Mouse (Mus musculus) brain, embryonic 14.5 days (tissue): ENCODE results near the gene Gm156. TPM values are rescaled to one million over a fixed set of nuclear protein-coding genes. Genes with fewer than 3 reads are reported as not detected.
"Not testable (repeated sequence)": the region's sequence is repeated elsewhere in the genome, so short reads cannot be mapped to it uniquely, and the experiment has no call there.

Experiments used
- DNase-seq: peaks from one replicate; pipeline ENCODE4 v3.0.0-alpha.2; 2011; ENCODE audit warnings: low read depth
- CTCF ChIP-seq: fragments of 200-500 bp; IDR thresholded peaks from 2 replicates; pipeline ENCODE4 v1.5.1; 2012; ENCODE audit warnings: inconsistent platforms, mild to moderate bottlenecking, moderate library complexity, borderline replicate concordance; ENCODE audit not compliant: insufficient read depth, insufficient read length; ENCODE audit errors: extremely low read depth
- POLR2A ChIP-seq: fragments of 200-500 bp; IDR thresholded peaks from 2 replicates; pipeline ENCODE4 v1.6.1; 2012; ENCODE audit warnings: mild to moderate bottlenecking, inconsistent platforms, borderline replicate concordance; ENCODE audit not compliant: poor library complexity, insufficient read depth, insufficient read length, severe bottlenecking; ENCODE audit errors: extremely low read depth
- polyA plus RNA-seq: library from polyadenylated mRNA; depleted of rRNA; stranded (reverse); fragments of >200 nt; gene quantifications from 2 replicates; pipeline ENCODE4 v1.2.3, GENCODE M21; 2012; rRNA removed

The Gm156 gene
- polyA plus RNA-seq, result not detected in 2 replicates

- DNase-seq, result not testable (repeated sequence)
Measured at GRCm38 (mm10) chr6:129784170-129784569, at the start of gene Gm156. TSS of gene Gm156 (minus strand) at chr6:129784270.

DNA sequence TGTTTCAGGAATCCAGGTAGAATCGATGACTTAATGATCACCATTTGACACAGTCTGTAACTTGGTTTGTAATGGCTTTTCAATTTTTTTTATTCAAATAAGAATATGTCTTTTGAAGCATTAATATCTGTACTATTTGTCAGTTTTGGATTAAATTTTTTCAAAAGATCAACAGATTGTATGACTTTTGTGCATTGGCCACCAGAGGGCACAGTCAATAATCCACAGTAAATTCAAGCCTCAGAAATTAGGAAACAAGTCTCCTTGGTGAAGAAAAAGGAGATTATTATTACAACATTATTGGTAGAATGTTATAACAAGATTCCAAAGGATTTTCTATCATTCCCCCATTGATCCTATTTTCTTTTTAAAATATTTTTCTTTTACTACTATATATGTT, 41.5 kb upstream of the Gm156 start:
- TF ChIP-seq CTCF (no peak), POLR2A (no peak)
- no peak for DNase-seq

DNA sequence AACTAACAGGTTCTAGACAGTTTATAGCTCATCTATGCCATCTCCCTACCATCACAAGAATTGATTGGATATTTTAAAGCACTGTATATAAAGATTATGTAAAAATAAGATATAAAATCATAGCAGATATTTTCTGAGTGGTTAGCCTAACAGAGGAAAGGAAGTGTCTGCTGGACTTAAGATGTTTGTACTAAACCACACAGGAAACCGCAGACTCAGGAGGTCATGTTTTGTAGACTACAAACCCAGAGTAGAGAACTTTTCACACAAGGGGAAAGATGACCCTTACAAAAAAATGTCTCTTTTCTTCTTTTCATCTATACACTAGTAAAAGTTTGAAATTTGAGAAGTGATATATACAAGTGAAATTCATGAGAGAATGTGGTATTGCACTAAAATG, 39.9 kb upstream of the Gm156 start:
- no peak for TF ChIP-seq CTCF
- DNase-seq, result no peak

- no peak for TF ChIP-seq CTCF
- no peak for TF ChIP-seq POLR2A
Measured at GRCm38 (mm10) chr6:129817731-129818130, 33.7 kb upstream of the Gm156 start.

GRCm38 (mm10) chr6:129747654-129748032, 36.4 kb downstream of the Gm156 start:
- TF ChIP-seq CTCF (no peak), POLR2A (no peak)
- DNase-seq, result no peak

More at GRCm38 (mm10) chr6:129817731-129818130, 33.7 kb upstream of the Gm156 start:
- no peak for DNase-seq

GRCm38 (mm10) chr6:129747016-129747653, 36.9 kb downstream of the Gm156 start:
- no peak for TF ChIP-seq POLR2A
- no peak for TF ChIP-seq CTCF

GRCm38 (mm10) chr6:129746151-129746550, 37.9 kb downstream of the Gm156 start:
- no peak for TF ChIP-seq POLR2A
- no peak for TF ChIP-seq CTCF
- no peak for DNase-seq

More at GRCm38 (mm10) chr6:129747016-129747653, 36.9 kb downstream of the Gm156 start:
- no peak for DNase-seq

- DNase-seq, result no peak
- TF ChIP-seq POLR2A, result no peak
- TF ChIP-seq CTCF, result no peak
Measured at GRCm38 (mm10) chr6:129740069-129740721, 43.9 kb downstream of the Gm156 start, which contains the start of gene Klri2. TSS of gene Klri2 (minus strand) at chr6:129740484.

DNA sequence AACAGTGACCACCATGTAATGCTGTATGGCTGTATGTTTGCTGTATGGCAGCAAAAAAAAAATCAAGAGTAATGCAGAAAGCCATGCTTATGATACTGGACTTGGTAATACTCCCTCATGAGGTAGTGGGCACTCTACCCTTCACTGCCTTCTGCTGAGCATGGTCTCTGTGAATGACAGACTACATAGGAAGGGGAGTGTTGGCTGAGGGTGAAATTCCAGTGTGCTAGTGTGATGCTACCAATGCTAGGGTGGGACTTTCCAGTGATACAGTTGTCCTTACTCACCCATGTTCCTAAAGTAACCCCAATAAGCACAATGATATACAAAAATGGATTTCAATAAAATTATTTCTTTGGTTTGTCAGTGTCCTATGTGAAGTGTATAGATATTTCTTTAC, 47.7 kb downstream of the Gm156 start:
- TF ChIP-seq CTCF (no peak), POLR2A (no peak)
- no peak for DNase-seq

DNA sequence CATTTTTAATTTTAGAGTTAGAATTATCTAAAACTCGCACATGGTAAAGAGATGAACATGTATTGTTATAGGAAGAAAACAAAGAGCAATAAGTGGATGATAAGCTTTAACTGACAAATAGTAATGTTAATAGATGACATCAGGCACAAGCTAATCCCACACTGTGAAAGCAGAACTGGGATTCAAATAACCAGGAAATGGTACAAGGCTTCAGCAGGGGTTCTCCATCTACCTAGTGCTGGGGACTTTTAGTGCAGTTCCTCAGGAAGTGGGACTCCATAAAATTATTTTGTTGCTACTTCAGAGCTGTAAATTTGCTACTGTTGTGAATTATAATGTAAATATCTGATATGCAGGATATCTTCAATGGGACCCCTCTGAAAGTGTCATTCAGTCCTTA, 56.8 kb downstream of the Gm156 start:
- no peak for DNase-seq
- no peak for TF ChIP-seq POLR2A
- TF ChIP-seq CTCF, result no peak

DNA sequence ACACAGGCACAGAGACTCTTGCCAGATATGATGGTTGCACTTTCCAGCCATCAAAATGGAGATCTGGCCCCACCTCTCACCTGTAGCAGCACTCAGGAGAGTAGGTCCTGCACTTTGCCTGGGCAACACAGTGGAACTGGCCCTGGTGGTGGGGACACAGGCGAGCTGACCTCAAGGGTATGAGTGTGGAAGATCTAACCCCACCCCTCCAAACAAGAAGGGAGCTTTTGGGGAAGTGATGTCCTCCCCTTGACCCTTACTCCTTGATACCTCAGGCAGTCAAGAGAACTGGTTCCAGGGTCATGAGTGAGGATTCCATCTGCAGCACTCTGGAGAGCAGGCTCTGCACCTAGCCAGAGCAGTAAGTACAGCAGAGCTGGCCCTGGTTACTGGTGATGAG, 62.7 kb downstream of the Gm156 start:
- DNase-seq, result no peak
- TF ChIP-seq POLR2A (no peak), CTCF (no peak)

DNA sequence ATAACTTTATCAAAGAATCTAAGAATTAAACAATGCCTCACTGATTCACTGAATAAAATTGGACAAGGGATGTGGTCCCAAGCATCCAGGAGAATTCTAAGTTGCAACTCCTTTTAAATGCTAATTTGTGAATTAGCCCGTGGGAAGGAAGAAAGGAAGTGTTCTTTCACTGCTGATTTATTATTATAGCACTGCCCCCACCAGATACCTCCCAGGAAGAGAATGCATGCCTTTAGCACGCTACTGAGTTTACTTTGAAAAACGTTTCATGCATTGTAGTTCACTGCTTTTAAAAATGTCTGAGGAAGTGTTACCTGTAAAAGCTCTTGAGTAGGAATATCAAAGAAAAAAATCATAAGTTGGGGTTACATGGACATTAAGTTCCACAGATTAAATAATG, 63.6 kb downstream of the Gm156 start:
- peak; percentile 5 for DNase-seq
- TF ChIP-seq POLR2A (no peak), CTCF (no peak)

DNA sequence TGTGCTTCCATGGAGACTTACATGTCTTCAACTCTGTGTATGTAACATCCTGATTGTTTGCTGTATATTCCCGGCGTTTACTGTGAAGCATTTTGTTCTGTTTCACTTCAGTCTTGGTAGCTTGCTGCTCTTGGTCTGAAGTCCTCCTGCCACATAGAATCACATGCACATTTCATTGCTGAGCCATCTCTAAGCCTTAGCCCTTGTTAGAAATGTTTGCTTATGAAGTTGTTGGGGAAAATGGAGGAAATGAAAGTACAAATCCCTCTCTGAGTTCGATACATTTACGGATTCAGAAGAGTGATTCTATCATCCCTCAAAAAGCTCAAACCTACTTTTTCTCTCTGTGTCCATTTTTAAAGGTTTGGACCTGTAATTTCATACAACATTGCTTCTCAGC, 67.0 kb downstream of the Gm156 start, which contains the start of gene Klri1:
Gene Klri1, minus strand, starts transcription at position 101 of the 400 bp plus-strand sequence.
- TF ChIP-seq CTCF (no peak), POLR2A (no peak)
- no peak for DNase-seq

Other genes with a start within 250 kb of the Gm156 start
- gene Klre1, start 206.4 kb downstream of the Gm156 start, polyA plus RNA-seq, result 0.08 and 0.11 TPM in 2 replicates
- 0.18 TPM in 1 of 2 replicates, not detected in the other for gene Klrd1, start 192.5 kb downstream of the Gm156 start, polyA plus RNA-seq
- 0.01 TPM in 1 of 2 replicates, not detected in the other for gene Klrk1, start 160.4 kb downstream of the Gm156 start, polyA plus RNA-seq
- gene Klrc3, start 140.9 kb downstream of the Gm156 start, polyA plus RNA-seq, result not detected in 2 replicates
- gene Klrc2, start 123.6 kb downstream of the Gm156 start, polyA plus RNA-seq, result not detected in 2 replicates
- not detected in 2 replicates for gene Klrc1, start 105.3 kb downstream of the Gm156 start, polyA plus RNA-seq
- gene Klri1, start 67.1 kb downstream of the Gm156 start, polyA plus RNA-seq, result not detected in 2 replicates
- not detected in 2 replicates for gene Klri2, start 43.8 kb downstream of the Gm156 start, polyA plus RNA-seq
- gene Gm17631, start 78.4 kb upstream of the Gm156 start, polyA plus RNA-seq, result not detected in 2 replicates
- gene Klra17, start 92.4 kb upstream of the Gm156 start, polyA plus RNA-seq, result not detected in 2 replicates
- gene Klra5, start 133.4 kb upstream of the Gm156 start, polyA plus RNA-seq, result not detected in 2 replicates
- gene Klra6, start 242.7 kb upstream of the Gm156 start, polyA plus RNA-seq, result not detected in 2 replicates